Mouse (Mus musculus): ENCODE results near the gene Ssr1.

- TF ChIP-seq POLR2A (IDR thresholded peaks at IDR 0.05; ENCODE audit: insufficient read length, low read depth) (no peak), TCF12 (IDR thresholded peaks at IDR 0.05; ENCODE audit: insufficient read depth, poor library complexity, severe bottlenecking) (no peak), MYOD1 (IDR thresholded peaks at IDR 0.05; ENCODE audit: control insufficient read depth in 1 of 3, insufficient read length in 2 of 3, low read depth in 2 of 3) (no peak), USF1 (IDR thresholded peaks at IDR 0.05; ENCODE audit: low read depth) (no peak), CEBPB (IDR thresholded peaks at IDR 0.05; ENCODE audit: insufficient read depth, poor library complexity, severe bottlenecking) (no peak), MAX (IDR thresholded peaks at IDR 0.05; ENCODE audit: low read depth) (no peak), POLR2AphosphoS2 (IDR thresholded peaks at IDR 0.05; ENCODE audit: insufficient read length, low read depth) (no peak), E2F4 (IDR thresholded peaks at IDR 0.05; ENCODE audit: insufficient read depth) (no peak), MYOG (IDR thresholded peaks at IDR 0.05; ENCODE audit: control insufficient read depth in 1 of 3, insufficient read depth in 1 of 3, insufficient read length in 2 of 3, low read depth in 2 of 3) (no peak), SRF (IDR thresholded peaks at IDR 0.05; ENCODE audit: control insufficient read depth, insufficient read length, low read depth) (no peak), TCF3 (IDR thresholded peaks at IDR 0.05; ENCODE audit: insufficient read length, low read depth) (no peak), REST (IDR thresholded peaks at IDR 0.05; ENCODE audit: insufficient read depth, insufficient read length) (no peak)
These were observed 29.6 kb downstream of the Ssr1 start for GRCm38 (mm10) chr13:37964128-37965087.

All from myocyte (in vitro differentiated cells).